Mouse (Mus musculus): ENCODE data around the gene Nt5c2. TPM values are rescaled to one million over a fixed set of nuclear protein-coding genes. Genes with fewer than 3 reads are reported as not detected.

Nt5c2 gene
- total RNA-seq, 2 experiments from 2014 or later, result 52.5 to 80.0 TPM

GRCm38 (mm10) chr19:46897135-46897534 is 117.8 kb downstream of the Nt5c2 start:
- no peak for ATAC-seq (replicated peaks; ENCODE audit: poor library complexity)

GRCm38 (mm10) chr19:46893484-46893883 is 121.5 kb downstream of the Nt5c2 start:
- ATAC-seq (replicated peaks; ENCODE audit: poor library complexity), result no peak

- no peak for ATAC-seq (replicated peaks; ENCODE audit: poor library complexity)
Observed at GRCm38 (mm10) chr19:46892856-46893255, 122.1 kb downstream of the Nt5c2 start.

GRCm38 (mm10) chr19:46890657-46891056 is 124.3 kb downstream of the Nt5c2 start:
- no peak for ATAC-seq (replicated peaks; ENCODE audit: poor library complexity)

- no peak for ATAC-seq (replicated peaks; ENCODE audit: poor library complexity)
Observed at GRCm38 (mm10) chr19:46889666-46890065, 125.3 kb downstream of the Nt5c2 start.

GRCm38 (mm10) chr19:46887811-46888527 is 127.0 kb downstream of the Nt5c2 start:
- ATAC-seq (replicated peaks; ENCODE audit: poor library complexity), result peak; percentile 92

GRCm38 (mm10) chr19:46886826-46887225 is 128.1 kb downstream of the Nt5c2 start:
- ATAC-seq (replicated peaks; ENCODE audit: poor library complexity), result no peak

- ATAC-seq (replicated peaks; ENCODE audit: poor library complexity), result no peak
Observed at GRCm38 (mm10) chr19:46885365-46885764, 129.6 kb downstream of the Nt5c2 start.

GRCm38 (mm10) chr19:46879876-46880275 is 135.1 kb downstream of the Nt5c2 start:
- ATAC-seq (replicated peaks; ENCODE audit: poor library complexity), result no peak

GRCm38 (mm10) chr19:46878346-46878745 is 136.6 kb downstream of the Nt5c2 start:
- peak; percentile 46 for ATAC-seq (replicated peaks; ENCODE audit: poor library complexity)

GRCm38 (mm10) chr19:46877886-46878285 is 137.1 kb downstream of the Nt5c2 start:
- ATAC-seq (replicated peaks; ENCODE audit: poor library complexity), result no peak

GRCm38 (mm10) chr19:46875790-46876189 is 139.2 kb downstream of the Nt5c2 start:
- peak; percentile 88 for ATAC-seq (replicated peaks; ENCODE audit: poor library complexity)

GRCm38 (mm10) chr19:46873924-46874323 is 141.0 kb downstream of the Nt5c2 start:
- no peak for ATAC-seq (replicated peaks; ENCODE audit: poor library complexity)

- no peak for ATAC-seq (replicated peaks; ENCODE audit: poor library complexity)
Observed at GRCm38 (mm10) chr19:46871651-46872050, 143.3 kb downstream of the Nt5c2 start.

- ATAC-seq (replicated peaks; ENCODE audit: poor library complexity), result peak; percentile 21; the same call in 1 of the 2 replicates
Observed at GRCm38 (mm10) chr19:46871096-46871495, 143.9 kb downstream of the Nt5c2 start.

GRCm38 (mm10) chr19:46869526-46869925 is 145.4 kb downstream of the Nt5c2 start:
- peak; percentile 90 for ATAC-seq (replicated peaks; ENCODE audit: poor library complexity)

- ATAC-seq (replicated peaks; ENCODE audit: poor library complexity), result no peak
Observed at GRCm38 (mm10) chr19:46869049-46869448, 145.9 kb downstream of the Nt5c2 start.

GRCm38 (mm10) chr19:46865381-46865780 is 149.6 kb downstream of the Nt5c2 start:
- 0 out of 2 replicates have a peak, but pooled peaks have one; percentile 8 for ATAC-seq (replicated peaks; ENCODE audit: poor library complexity)

- ATAC-seq (replicated peaks; ENCODE audit: poor library complexity), result no peak
Observed at GRCm38 (mm10) chr19:46864731-46865331, 150.1 kb downstream of the Nt5c2 start.

- peak; percentile 37 for ATAC-seq (replicated peaks; ENCODE audit: poor library complexity)
Observed at GRCm38 (mm10) chr19:46864079-46864478, 150.9 kb downstream of the Nt5c2 start.

- ATAC-seq (replicated peaks; ENCODE audit: poor library complexity), result peak; percentile 85
Observed at GRCm38 (mm10) chr19:46863236-46863927, 151.6 kb downstream of the Nt5c2 start.

- no peak for ATAC-seq (replicated peaks; ENCODE audit: poor library complexity)
Observed at GRCm38 (mm10) chr19:46862556-46862955, 152.4 kb downstream of the Nt5c2 start.

Measured in megakaryocyte progenitor cell, adult 5-6 weeks (primary cell).